Comparison of ENCODE assay signal across 12 mouse cellular contexts in genomic region chr4:63782970-63783613, GRCm38 (mm10). TPM values are rescaled to one million over a fixed set of nuclear protein-coding genes. Genes with fewer than 3 reads are reported as not detected.
DNase-seq lines count a peak whose midpoint lies in the region; ATAC-seq and TF ChIP-seq lines count a peak whose summit lies in the region.
"Had no signal": no experiment of that assay in that cellular context is flagged by ENCODE, and none has a peak within 500 bp of the region (broad histone marks: within the 10 kb centered on the region; RNA-seq: fewer than 3 reads in every experiment).

No protein-coding gene starts in this region.

- H3K4me1 ChIP-seq in kidney, embryonic 15.5 days, result peaks cover 3% of the 10 kb centered on the region; the same call in 1 of the 2 replicates
- H3K4me1 ChIP-seq in neural tube, embryonic 15.5 days, result no peaks in the 10 kb centered on the region
- H3K4me1 ChIP-seq: heart, embryonic 15.5 days had no signal

- no peaks in the 10 kb centered on the region for H3K9me3 ChIP-seq in kidney, embryonic 15.5 days (replicated peaks)
- no peaks in the 10 kb centered on the region for H3K9me3 ChIP-seq in neural tube, embryonic 15.5 days (replicated peaks)
- H3K9me3 ChIP-seq: heart, embryonic 15.5 days had no signal

- no peak overlapping the region for H3K9ac ChIP-seq in kidney, embryonic 15.5 days
- no peak overlapping the region for H3K9ac ChIP-seq in neural tube, embryonic 15.5 days (replicated peaks)
- H3K9ac ChIP-seq: heart, embryonic 15.5 days had no signal

- ATAC-seq in CD4-positive, CD25-positive, alpha-beta regulatory T cell, adult 4 months, result no peak
- 0 out of 2 replicates have a peak, but pooled peaks have one; percentile 29 for ATAC-seq in kidney, embryonic 15.5 days (replicated peaks; ENCODE audit: low FRiP score)
- no peak for ATAC-seq in neural tube, embryonic 15.5 days (ENCODE audit: low FRiP score)

- H3K4me2 ChIP-seq in kidney, embryonic 15.5 days, result no peak overlapping the region
- H3K4me2 ChIP-seq in neural tube, embryonic 15.5 days, result no peak overlapping the region
- H3K4me2 ChIP-seq: heart, embryonic 15.5 days had no signal

- no peak overlapping the region for H3K4me3 ChIP-seq in layer of hippocampus, adult 2 months
- no peak overlapping the region for H3K4me3 ChIP-seq in kidney, embryonic 15.5 days (replicated peaks)
- H3K4me3 ChIP-seq in neural tube, embryonic 15.5 days (replicated peaks), result no peak overlapping the region
- H3K4me3 ChIP-seq: heart, embryonic 15.5 days had no signal

- TF ChIP-seq CTCF in layer of hippocampus, adult 2 months (conservative IDR thresholded peaks at IDR 0.05), result peak; percentile 57

- H3K27me3 ChIP-seq in kidney, embryonic 15.5 days, result no peaks in the 10 kb centered on the region
- H3K27me3 ChIP-seq in neural tube, embryonic 15.5 days (replicated peaks), result no peaks in the 10 kb centered on the region
- H3K27me3 ChIP-seq: heart, embryonic 15.5 days had no signal

- H3K27ac ChIP-seq in layer of hippocampus, adult 2 months, result no peak overlapping the region
- H3K27ac ChIP-seq in kidney, embryonic 15.5 days, result peak overlapping the region; percentile 49
- H3K27ac ChIP-seq in neural tube, embryonic 15.5 days (replicated peaks), result no peak overlapping the region
- H3K27ac ChIP-seq: heart, embryonic 15.5 days had no signal

- peak; percentile 9 for DNase-seq in CD4-positive, CD25-positive, alpha-beta regulatory T cell, adult 2 months (ENCODE audit: low read depth, low spot score)
- no peak for DNase-seq in layer of hippocampus, adult 2 months (ENCODE audit: low spot score in 2 of 2)
- no peak for DNase-seq in layer of hippocampus, adult 18-20 months (ENCODE audit: low spot score in 2 of 2)
- peak; percentile 29 for DNase-seq in brain, adult 2 months (ENCODE audit: low read depth, low spot score)
- DNase-seq in urinary bladder, adult 18-20 months (ENCODE audit: low spot score in 2 of 2), result no peak
- DNase-seq: cerebellum, postnatal 14 days had no signal

- no peaks in the 10 kb centered on the region for H3K36me3 ChIP-seq in kidney, embryonic 15.5 days
- no peaks in the 10 kb centered on the region for H3K36me3 ChIP-seq in neural tube, embryonic 15.5 days
- H3K36me3 ChIP-seq: heart, embryonic 15.5 days had no signal

- 74% methylated on average over 7 of the region's 7 CpGs for WGBS in kidney, embryonic 15.5 days
- WGBS in neural tube, embryonic 15.5 days, result 81% methylated on average over 7 of the region's 7 CpGs

RNA-seq across cellular contexts. Expression of gene Tnfsf15, which starts 38.2 kb away (rescaled TPM):
- polyA plus RNA-seq in CD4-positive, CD25-positive, alpha-beta regulatory T cell, adult 4 months (2017; shearing (Covaris generic)), result under 1 TPM; 0.18 to 0.38 TPM
- not detected for total RNA-seq in layer of hippocampus, adult 2 months (2021)
- not detected for total RNA-seq in layer of hippocampus, adult 18-20 months (2021)
- 0.80 and 0.92 TPM in 2 replicates for polyA plus RNA-seq in kidney, embryonic 15.5 days (2015; fragmentation: Nextera tagmentation; extraction: Ambion mirVana)
- not detected in 2 replicates for polyA plus RNA-seq in neural tube, embryonic 15.5 days (2015; fragmentation: Nextera tagmentation; extraction: Ambion mirVana)
- total RNA-seq: layer of hippocampus, postnatal 10 days had no signal
- polyA plus RNA-seq: liver, adult 2 months had no signal

Comparison
In these comparisons a context has a peak if more than half of its experiments do, and no peak if none do; other contexts are left out.
1. DNase-seq: peak in CD4-positive, CD25-positive, alpha-beta regulatory T cell, adult 2 months (single experiment) and brain, adult 2 months (single experiment); none in layer of hippocampus, adult 2 months (0 of 2), layer of hippocampus, adult 18-20 months (0 of 2) and urinary bladder, adult 18-20 months (0 of 2).